Mouse (Mus musculus): ENCODE measurements around the gene Olfr1303. TPM values are rescaled to one million over a fixed set of nuclear protein-coding genes. Genes with fewer than 3 reads are reported as not detected.

The Olfr1303 gene
- not detected in 2 replicates for polyA plus RNA-seq (2015; fragmentation: Nextera tagmentation; extraction: Ambion mirVana)

DNA sequence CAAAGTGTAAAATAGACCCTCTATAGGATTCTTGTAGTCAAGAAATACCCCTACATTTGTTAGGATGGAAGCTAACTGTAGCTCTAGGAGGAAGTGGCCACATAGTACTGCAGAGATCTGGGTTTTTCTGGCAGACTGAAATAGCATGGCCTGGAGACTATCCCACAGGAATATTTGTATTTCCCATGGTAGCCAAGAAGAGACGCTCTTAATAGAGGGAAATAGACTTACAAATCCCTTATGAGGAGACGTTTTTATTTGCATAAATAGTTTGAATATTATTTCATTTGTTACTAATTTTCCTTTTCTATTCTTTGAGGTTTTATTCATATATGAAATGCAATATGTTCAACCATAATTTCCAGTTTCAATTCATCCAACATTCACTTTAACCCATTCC, at the start of gene Olfr1303:
Gene Olfr1303, minus strand, starts transcription at position 101 of the 400 bp plus-strand sequence.
- no peak within 1 kb of the TSS for H3K4me2 ChIP-seq (ENCODE audit: low read depth, low read length)
- H3K4me1 ChIP-seq (ENCODE audit: control insufficient read depth, insufficient read depth, low read length) = no peaks in the 10 kb centered on the region
- WGBS = 63% methylated on average over 2 of the region's 2 CpGs
- no peaks in the 10 kb centered on the region for H3K36me3 ChIP-seq (ENCODE audit: control insufficient read depth, insufficient read depth)
- H3K9me3 ChIP-seq (replicated peaks; ENCODE audit: control insufficient read depth, low read length) = no peaks in the 10 kb centered on the region
- H3K4me3 ChIP-seq (ENCODE audit: low read length) = no peak within 1 kb of the TSS
- no peaks in the 10 kb centered on the region for H3K27me3 ChIP-seq (ENCODE audit: control insufficient read depth, insufficient read depth, low read length)
- H3K9ac ChIP-seq (ENCODE audit: low read length) = no peak within 1 kb of the TSS
- H3K27ac ChIP-seq (ENCODE audit: low read length) = no peak within 1 kb of the TSS
- no peak for ATAC-seq (replicated peaks; ENCODE audit: extremely low read depth, insufficient read depth, low FRiP score)

GRCm38 (mm10) chr2:111812936-111813335, 7.2 kb downstream of the Olfr1303 start:
- Histone ChIP-seq H3K9me3 (replicated peaks; ENCODE audit: control insufficient read depth, low read length) (no peaks in the 10 kb centered on the region), H3K36me3 (ENCODE audit: control insufficient read depth, insufficient read depth) (no peaks in the 10 kb centered on the region), H3K27me3 (ENCODE audit: control insufficient read depth, insufficient read depth, low read length) (no peaks in the 10 kb centered on the region), H3K9ac (ENCODE audit: low read length) (no peak overlapping the region), H3K27ac (ENCODE audit: low read length) (no peak overlapping the region), H3K4me1 (ENCODE audit: control insufficient read depth, insufficient read depth, low read length) (no peaks in the 10 kb centered on the region), H3K4me2 (ENCODE audit: low read depth, low read length) (no peak overlapping the region), H3K4me3 (ENCODE audit: low read length) (no peak overlapping the region)
- ATAC-seq (replicated peaks; ENCODE audit: extremely low read depth, insufficient read depth, low FRiP score) = no peak

DNA sequence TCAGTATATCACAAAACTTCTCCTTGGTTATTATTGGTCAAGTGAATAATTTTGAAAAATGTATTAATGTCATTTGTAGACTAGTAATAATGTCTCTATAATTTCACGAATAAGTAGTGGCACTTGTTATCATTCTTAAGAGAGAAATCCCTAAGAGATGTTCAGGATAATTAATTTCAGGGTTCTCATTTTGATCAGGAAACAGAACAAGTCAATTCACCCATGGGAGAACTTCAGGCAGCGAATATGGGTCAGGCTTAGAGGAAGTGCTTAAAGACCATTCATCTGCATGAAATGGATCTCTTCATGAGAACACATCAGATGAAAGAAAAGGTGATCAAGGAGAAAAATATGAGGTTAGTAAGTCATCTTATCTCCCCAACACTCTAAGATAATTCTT, 43.0 kb downstream of the Olfr1303 start, which contains the start of gene Olfr1302:
Gene Olfr1302, plus strand, starts transcription at position 301 of the 400 bp plus-strand sequence.
- no peaks in the 10 kb centered on the region for H3K4me1 ChIP-seq (ENCODE audit: control insufficient read depth, insufficient read depth, low read length)
- H3K27me3 ChIP-seq (ENCODE audit: control insufficient read depth, insufficient read depth, low read length) = no peaks in the 10 kb centered on the region
- H3K4me3 ChIP-seq (ENCODE audit: low read length) = no peak within 1 kb of the TSS
- no peaks in the 10 kb centered on the region for H3K36me3 ChIP-seq (ENCODE audit: control insufficient read depth, insufficient read depth)
- H3K27ac ChIP-seq (ENCODE audit: low read length) = no peak within 1 kb of the TSS
- H3K9ac ChIP-seq (ENCODE audit: low read length) = no peak within 1 kb of the TSS
- WGBS = 65% methylated on average over 2 of the region's 2 CpGs
- H3K9me3 ChIP-seq (replicated peaks; ENCODE audit: control insufficient read depth, low read length) = no peaks in the 10 kb centered on the region
- ATAC-seq (replicated peaks; ENCODE audit: extremely low read depth, insufficient read depth, low FRiP score) = no peak
- H3K4me2 ChIP-seq (ENCODE audit: low read depth, low read length) = no peak within 1 kb of the TSS

Other genes starting within 250 kb of the Olfr1303 start
- gene Olfr1297, start 193.8 kb downstream of the Olfr1303 start, polyA plus RNA-seq (2015; fragmentation: Nextera tagmentation; extraction: Ambion mirVana) = not detected in 2 replicates
- not detected in 2 replicates for gene Olfr1298, start 171.1 kb downstream of the Olfr1303 start, polyA plus RNA-seq (2015; fragmentation: Nextera tagmentation; extraction: Ambion mirVana)
- not detected in 2 replicates for gene Olfr1299, start 158.9 kb downstream of the Olfr1303 start, polyA plus RNA-seq (2015; fragmentation: Nextera tagmentation; extraction: Ambion mirVana)
- not detected in 2 replicates for gene Olfr1301, start 69.3 kb downstream of the Olfr1303 start, polyA plus RNA-seq (2015; fragmentation: Nextera tagmentation; extraction: Ambion mirVana)
- not detected in 2 replicates for gene Olfr1302, start 42.9 kb downstream of the Olfr1303 start, polyA plus RNA-seq (2015; fragmentation: Nextera tagmentation; extraction: Ambion mirVana)
- gene Olfr1305, start 56.8 kb upstream of the Olfr1303 start, polyA plus RNA-seq (2015; fragmentation: Nextera tagmentation; extraction: Ambion mirVana) = not detected in 2 replicates
- gene Olfr1306, start 95.9 kb upstream of the Olfr1303 start, polyA plus RNA-seq (2015; fragmentation: Nextera tagmentation; extraction: Ambion mirVana) = not detected in 2 replicates
- gene Olfr1307, start 129.1 kb upstream of the Olfr1303 start, polyA plus RNA-seq (2015; fragmentation: Nextera tagmentation; extraction: Ambion mirVana) = not detected in 2 replicates
- not detected in 2 replicates for gene Olfr1308, start 144.6 kb upstream of the Olfr1303 start, polyA plus RNA-seq (2015; fragmentation: Nextera tagmentation; extraction: Ambion mirVana)
- not detected in 2 replicates for gene Olfr1309, start 169.9 kb upstream of the Olfr1303 start, polyA plus RNA-seq (2015; fragmentation: Nextera tagmentation; extraction: Ambion mirVana)
- not detected in 2 replicates for gene Olfr1310, start 192.4 kb upstream of the Olfr1303 start, polyA plus RNA-seq (2015; fragmentation: Nextera tagmentation; extraction: Ambion mirVana)
- not detected in 2 replicates for gene Olfr1311, start 204.1 kb upstream of the Olfr1303 start, polyA plus RNA-seq (2015; fragmentation: Nextera tagmentation; extraction: Ambion mirVana)
- not detected in 2 replicates for gene Olfr1312, start 229.9 kb upstream of the Olfr1303 start, polyA plus RNA-seq (2015; fragmentation: Nextera tagmentation; extraction: Ambion mirVana)